Mouse (Mus musculus): ENCODE data around the gene Zfp36l1. TPM values are rescaled to one million over a fixed set of nuclear protein-coding genes. Genes with fewer than 3 reads are reported as not detected.

Zfp36l1 gene
- 52.0 and 100 TPM in 2 replicates for total RNA-seq (2015; ENCODE audit: low replicate concordance)
- total RNA-seq (2017; ENCODE audit: low replicate concordance): 5.8 and 9.2 TPM in 2 replicates

DNA sequence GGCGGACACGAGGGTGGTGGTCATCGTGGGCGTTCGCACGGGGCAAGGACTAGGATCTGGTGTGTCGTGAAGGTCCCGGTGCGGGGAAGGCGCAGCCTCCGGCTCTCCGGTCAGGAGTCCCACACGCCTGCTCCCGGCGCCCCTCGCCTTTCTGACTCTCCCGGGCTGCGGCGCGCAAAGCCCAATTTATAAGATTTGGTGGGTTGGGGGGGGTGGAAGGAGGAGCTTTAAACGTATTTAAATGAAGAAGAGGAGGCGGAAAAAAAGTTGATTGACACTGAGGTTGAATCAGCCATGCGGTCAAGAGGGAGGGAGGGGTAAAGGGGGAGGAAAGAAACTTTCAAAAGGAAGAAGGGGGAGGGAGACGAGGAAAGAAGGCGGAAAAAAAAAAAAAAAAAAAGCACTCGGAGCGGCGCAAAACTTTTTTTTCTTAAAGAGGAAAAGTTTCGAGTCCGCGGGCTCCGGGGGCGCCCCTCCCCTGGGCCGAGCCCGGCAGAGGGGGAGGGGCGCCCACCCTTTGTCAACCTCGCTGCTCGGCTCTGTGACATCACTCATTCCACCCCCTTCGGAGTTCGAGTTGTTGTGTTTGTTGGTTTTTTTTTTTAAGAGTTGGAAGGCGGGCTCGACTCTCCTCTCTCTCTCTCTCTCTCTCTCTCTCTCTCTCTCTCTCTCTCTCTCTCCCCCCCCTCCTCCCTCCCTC is at the start of gene Zfp36l1:
Zfp36l1 (minus strand) TSS at position 162 of the 700 bp plus-strand sequence.
- ATAC-seq (replicated peaks; ENCODE audit: low FRiP score, poor library complexity, severe bottlenecking): peak; percentile 13

DNA sequence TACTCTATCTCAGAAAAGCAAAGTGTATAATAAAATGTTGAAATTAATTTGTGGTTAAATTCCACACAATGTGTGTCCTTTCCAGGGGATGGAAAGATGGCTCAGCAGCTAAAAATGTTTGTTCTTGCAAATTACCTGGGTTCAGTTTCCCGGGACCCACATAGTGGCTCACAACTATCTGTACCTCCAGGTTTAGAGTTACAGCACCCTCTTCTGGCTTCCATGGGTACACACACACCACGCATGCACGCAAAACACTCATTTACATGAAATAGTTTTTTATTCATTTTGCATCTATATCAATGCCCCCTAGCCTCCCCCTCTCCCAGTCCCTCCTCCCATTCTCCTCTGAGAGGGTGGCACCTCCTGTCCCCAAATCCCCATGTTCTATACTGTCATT is 49.6 kb upstream of the Zfp36l1 start:
- ATAC-seq (replicated peaks; ENCODE audit: low FRiP score, poor library complexity, severe bottlenecking): no peak

DNA sequence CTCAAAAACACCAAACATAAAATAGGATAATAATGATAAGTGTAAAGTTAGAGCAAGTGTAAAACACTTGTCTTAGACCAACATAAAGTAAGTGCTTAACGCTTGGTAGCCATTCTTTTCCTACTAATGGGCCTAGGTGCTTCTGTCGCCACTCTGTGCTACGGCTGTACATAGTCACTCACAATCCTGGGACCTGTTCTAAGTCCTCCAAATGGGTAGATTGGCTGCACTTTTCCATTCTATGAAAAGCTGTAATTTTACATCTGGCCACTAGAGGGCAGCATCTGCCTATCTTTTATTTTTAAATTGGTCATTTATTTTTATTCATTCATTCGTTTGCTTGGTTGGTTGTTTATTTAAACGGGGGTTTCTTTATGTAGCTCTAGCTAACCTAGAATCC is 44.9 kb upstream of the Zfp36l1 start:
- ATAC-seq (replicated peaks; ENCODE audit: low FRiP score, poor library complexity, severe bottlenecking): 0 out of 2 replicates have a peak, but pooled peaks have one; percentile 17

DNA sequence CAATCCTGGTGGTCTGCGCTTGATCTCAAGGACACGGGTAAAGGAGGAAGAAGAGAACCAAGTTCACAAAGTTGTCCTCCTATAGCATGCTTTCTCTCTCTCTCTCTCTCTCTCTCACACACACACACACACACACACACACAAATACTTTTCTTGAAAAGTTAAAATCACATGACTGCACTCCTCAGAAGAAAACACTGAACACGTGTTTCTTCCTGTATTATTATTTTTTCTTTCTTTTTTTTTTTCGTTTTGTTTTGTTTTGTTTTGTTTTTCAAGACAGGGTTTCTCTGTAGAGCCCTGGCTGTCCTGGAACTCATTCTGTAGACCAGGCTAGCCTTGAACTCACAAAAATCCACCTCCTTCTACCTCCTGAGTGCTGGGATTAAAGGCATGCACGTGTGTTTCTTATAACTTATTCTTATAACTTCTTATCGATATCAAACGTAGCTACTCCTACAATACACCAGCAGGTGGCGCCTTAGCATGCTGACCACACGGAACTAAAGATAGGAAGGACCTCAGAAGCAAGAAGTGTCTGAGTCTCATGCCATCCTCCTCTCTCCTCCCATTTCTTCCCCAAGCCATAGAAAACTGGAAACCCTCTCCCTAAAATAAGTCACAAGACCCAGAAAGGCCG is 41.0 kb upstream of the Zfp36l1 start:
- ATAC-seq (replicated peaks; ENCODE audit: low FRiP score, poor library complexity, severe bottlenecking): no peak

DNA sequence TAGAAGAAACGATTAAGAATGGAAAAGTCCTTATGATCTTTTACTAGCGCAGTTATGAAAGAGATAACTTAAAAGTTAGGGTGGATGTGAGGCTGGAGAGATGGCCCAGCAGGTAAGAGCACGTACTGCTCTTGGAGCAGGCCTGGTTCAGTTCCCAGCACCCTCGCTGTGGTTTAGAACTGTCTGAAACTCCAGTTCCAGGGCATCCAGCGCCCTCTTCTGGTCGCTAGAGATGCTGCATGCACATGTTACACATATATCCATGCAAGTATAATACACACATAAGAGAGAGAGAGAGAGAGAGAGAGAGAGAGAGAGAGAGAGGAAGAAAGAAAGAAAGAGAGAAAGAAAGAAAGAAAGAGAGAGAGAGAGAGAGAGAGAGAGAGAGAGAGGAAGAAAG is 40.3 kb upstream of the Zfp36l1 start:
- ATAC-seq (replicated peaks; ENCODE audit: low FRiP score, poor library complexity, severe bottlenecking): no peak

GRCm38 (mm10) chr12:80151821-80152220 is 39.0 kb upstream of the Zfp36l1 start:
- no peak for ATAC-seq (replicated peaks; ENCODE audit: low FRiP score, poor library complexity, severe bottlenecking)

- 0 out of 2 replicates have a peak, but pooled peaks have one; percentile 57 for ATAC-seq (replicated peaks; ENCODE audit: low FRiP score, poor library complexity, severe bottlenecking)
These were observed 37.8 kb upstream of the Zfp36l1 start for GRCm38 (mm10) chr12:80150624-80151023.

- ATAC-seq (replicated peaks; ENCODE audit: low FRiP score, poor library complexity, severe bottlenecking): no peak
These were observed 34.9 kb upstream of the Zfp36l1 start for GRCm38 (mm10) chr12:80147563-80148214.

DNA sequence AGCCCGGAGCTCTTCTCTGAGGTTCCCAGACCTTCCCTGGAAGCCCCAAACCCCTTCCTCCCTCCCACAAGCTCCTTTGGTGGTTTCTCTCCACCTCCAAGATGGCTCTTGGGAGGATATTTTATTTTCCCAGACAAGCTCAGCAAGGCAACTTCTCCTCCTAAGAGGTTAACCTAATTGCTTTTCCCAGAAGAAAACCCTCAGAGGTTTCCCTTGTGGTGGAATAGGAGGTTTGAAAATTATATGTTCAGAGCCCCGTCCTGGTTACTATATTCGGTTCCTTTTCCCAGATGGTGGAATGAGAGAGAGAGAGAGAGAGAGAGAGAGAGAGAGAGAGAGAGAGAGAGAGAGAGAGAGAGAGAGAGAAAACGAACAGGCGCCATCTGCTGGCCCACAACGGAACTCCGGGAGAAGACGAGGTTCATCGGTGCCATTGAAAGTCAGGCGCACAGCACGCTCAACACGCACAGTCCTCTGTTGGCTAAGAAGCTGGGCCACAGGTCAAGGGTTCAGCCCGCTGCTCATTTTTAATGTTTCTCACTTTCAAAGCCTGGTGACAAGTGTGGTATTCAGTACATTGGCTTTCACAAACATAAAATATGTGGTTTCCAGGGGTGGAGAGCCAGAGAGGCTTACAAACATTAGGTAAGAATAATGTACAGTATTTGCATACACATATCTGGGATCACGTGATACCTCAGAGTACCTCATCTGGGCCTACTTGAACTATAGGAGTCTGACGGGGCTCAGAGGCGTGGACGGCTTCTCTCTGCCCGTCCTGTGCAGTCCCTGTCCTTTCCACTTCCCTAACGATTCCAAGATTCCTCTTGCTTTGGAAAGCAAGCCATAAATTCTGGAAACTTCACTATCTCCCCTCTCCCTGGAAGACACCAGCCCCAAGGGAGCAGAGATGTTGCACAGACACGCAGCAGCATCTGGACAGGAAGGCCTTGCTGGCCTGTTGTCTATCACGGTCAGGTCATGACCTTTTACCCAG is 33.7 kb upstream of the Zfp36l1 start:
- peak; percentile 77 for ATAC-seq (replicated peaks; ENCODE audit: low FRiP score, poor library complexity, severe bottlenecking)

GRCm38 (mm10) chr12:80145365-80145764 is 32.6 kb upstream of the Zfp36l1 start:
- ATAC-seq (replicated peaks; ENCODE audit: low FRiP score, poor library complexity, severe bottlenecking): no peak

- no peak for ATAC-seq (replicated peaks; ENCODE audit: low FRiP score, poor library complexity, severe bottlenecking)
These were observed 32.0 kb upstream of the Zfp36l1 start for GRCm38 (mm10) chr12:80144846-80145245.

DNA sequence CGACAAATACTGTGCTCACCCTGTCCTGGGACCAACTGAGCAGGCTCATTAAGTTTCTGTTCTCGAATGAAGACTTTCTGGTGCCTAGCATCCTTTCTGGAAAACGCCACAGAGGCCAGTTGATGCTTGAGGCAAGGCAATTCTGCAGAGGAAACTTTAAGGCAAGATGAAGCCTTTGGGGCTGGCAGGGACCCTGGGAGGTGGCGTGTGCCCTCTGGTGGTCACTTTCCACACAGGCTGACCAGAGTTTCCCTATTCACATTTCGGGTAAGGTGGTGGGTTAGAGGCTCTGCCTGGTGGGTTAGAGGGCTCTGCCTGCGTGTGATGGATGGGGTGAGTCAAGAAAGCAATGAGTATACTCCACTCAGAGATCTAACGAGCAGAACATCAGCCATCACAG is 28.7 kb upstream of the Zfp36l1 start:
- peak; percentile 67 for ATAC-seq (replicated peaks; ENCODE audit: low FRiP score, poor library complexity, severe bottlenecking)

GRCm38 (mm10) chr12:80141011-80141410 is 28.2 kb upstream of the Zfp36l1 start:
- ATAC-seq (replicated peaks; ENCODE audit: low FRiP score, poor library complexity, severe bottlenecking): no peak

DNA sequence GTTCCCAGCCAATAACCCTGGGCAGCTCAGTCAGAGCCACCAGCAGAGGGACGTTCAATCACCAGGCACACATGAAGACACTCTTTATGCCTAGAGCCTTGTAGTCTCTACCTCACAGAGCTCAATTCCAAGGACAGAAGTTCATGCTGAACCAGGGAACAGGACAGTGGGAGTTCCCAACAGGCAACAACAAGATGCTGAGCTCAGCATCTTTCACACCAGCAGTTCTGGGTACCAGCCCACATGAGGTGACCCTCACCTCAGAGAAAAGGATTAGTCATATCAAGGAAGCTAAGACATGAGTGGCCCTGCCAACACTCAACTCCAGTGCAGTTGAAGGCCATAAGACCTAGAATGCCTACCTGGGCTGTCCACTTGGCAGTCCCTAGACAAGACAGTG is 24.9 kb upstream of the Zfp36l1 start:
- no peak for ATAC-seq (replicated peaks; ENCODE audit: low FRiP score, poor library complexity, severe bottlenecking)

- ATAC-seq (replicated peaks; ENCODE audit: low FRiP score, poor library complexity, severe bottlenecking): no peak
These were observed 24.4 kb upstream of the Zfp36l1 start for GRCm38 (mm10) chr12:80137246-80137645.

DNA sequence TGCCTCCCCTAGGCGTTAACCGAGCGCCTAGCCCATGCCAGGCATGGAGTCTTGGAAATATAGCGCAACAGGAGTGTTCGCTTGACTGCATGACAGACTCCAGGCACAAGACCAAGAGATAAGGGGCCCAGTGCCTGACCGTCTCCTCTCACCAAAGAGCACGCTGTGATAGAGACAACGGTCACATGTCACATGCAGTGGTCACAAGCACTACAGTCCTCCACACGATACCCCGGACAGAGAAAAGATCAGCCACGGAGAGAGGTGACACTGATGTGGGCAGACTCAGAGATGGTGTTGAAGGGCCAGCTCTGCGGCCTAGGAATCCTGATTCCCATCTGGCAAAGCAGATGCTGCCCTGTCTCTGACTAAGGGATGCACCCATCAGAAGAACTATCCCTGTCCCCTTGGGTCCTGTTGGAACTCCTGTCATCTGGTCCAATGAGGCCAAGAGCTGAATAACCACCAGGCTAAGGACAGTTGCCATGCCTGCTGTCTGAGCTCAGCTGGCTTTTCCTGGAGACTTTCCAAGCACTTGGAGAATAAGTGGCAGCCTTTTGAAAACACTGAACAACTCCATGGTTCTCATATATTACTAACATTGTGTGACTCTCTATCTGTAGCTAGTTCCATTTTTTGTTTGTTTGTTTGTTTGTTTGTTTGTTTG is 23.6 kb upstream of the Zfp36l1 start:
- ATAC-seq (replicated peaks; ENCODE audit: low FRiP score, poor library complexity, severe bottlenecking): no peak

GRCm38 (mm10) chr12:80135173-80135572 is 22.4 kb upstream of the Zfp36l1 start:
- no peak for ATAC-seq (replicated peaks; ENCODE audit: low FRiP score, poor library complexity, severe bottlenecking)

- peak; percentile 27 for ATAC-seq (replicated peaks; ENCODE audit: low FRiP score, poor library complexity, severe bottlenecking)
These were observed 20.3 kb upstream of the Zfp36l1 start for GRCm38 (mm10) chr12:80133011-80133545.

Data from erythroid progenitor cell, adult 5-6 weeks (primary cell).